Mouse (Mus musculus): Measurements from ENCODE around the gene Qrfpr. TPM values are rescaled to one million over a fixed set of nuclear protein-coding genes. Genes with fewer than 3 reads are reported as not detected.

The Qrfpr gene
- total and polyA plus RNA-seq, 3 experiments, result not detected

- no peak for DNase-seq (ENCODE audit: extremely low read depth)
- Histone ChIP-seq H3K4me2 (ENCODE audit: insufficient read depth, low read depth, poor library complexity, severe bottlenecking) (no peak overlapping the region), H3K36me3 (replicated peaks in 1 of 2; ENCODE audit: control insufficient read depth in 1 of 2, insufficient read depth in 1 of 2, low read length in 1 of 2) (peaks cover 6 to 33% of the 10 kb centered on the region in 2 experiments), H3K79me2 (replicated peaks; ENCODE audit: control insufficient read depth, extremely low read depth, insufficient read depth, poor library complexity, severe bottlenecking) (no peaks in the 10 kb centered on the region), H3K27me3 (replicated peaks) (no peaks in the 10 kb centered on the region), H3K4me1 (ENCODE audit: control insufficient read depth in 1 of 2, insufficient read depth in 2 of 2) (no peaks in the 10 kb centered on the region; a peak in 1 of 4 replicates), H3K4me3 (replicated peaks in 1 of 3; ENCODE audit: low read depth in 2 of 3, low read length in 2 of 3, poor library complexity in 1 of 3) (no peak overlapping the region), H3K9me3 (replicated peaks; ENCODE audit: low read length) (no peaks in the 10 kb centered on the region), H3K9ac (ENCODE audit: insufficient read depth, low read depth) (no peak overlapping the region), H3K27ac (ENCODE audit: insufficient read depth, low read depth) (no peak overlapping the region)
- dilution Hi-C loops (cut with MboI; ENCODE audit: extremely low pct_ligation_motif_present, extremely low pct_unique_long_range_greater_than_20kb, low sequenced_read_pairs), result no loop called here
- TF ChIP-seq USF2 (conservative IDR thresholded peaks at IDR 0.05; ENCODE audit: low read depth, low read length) (no peak), IRF4 (IDR thresholded peaks at IDR 0.05; ENCODE audit: low read depth, low read length) (no peak), ZMIZ1 (IDR thresholded peaks at IDR 0.05; ENCODE audit: low read depth, low read length) (no peak), SMC3 (IDR thresholded peaks at IDR 0.05; ENCODE audit: low read depth, low read length) (no peak), NRF1 (IDR thresholded peaks at IDR 0.05; ENCODE audit: low read depth, low read length) (no peak), POLR2AphosphoS2 (IDR thresholded peaks at IDR 0.05; ENCODE audit: low read depth, low read length) (no peak), E2F4 (IDR thresholded peaks at IDR 0.05; ENCODE audit: insufficient replicate concordance, low read depth, low read length) (no peak), JUN (IDR thresholded peaks at IDR 0.05; ENCODE audit: insufficient read depth, low read depth, low read length) (no peak), KAT2A (IDR thresholded peaks at IDR 0.05; ENCODE audit: insufficient replicate concordance, low read length) (no peak), GABPA (IDR thresholded peaks at IDR 0.05; ENCODE audit: insufficient replicate concordance, low read depth, low read length) (no peak), SIN3A (IDR thresholded peaks at IDR 0.05; ENCODE audit: low read length) (no peak), ZC3H11A (IDR thresholded peaks at IDR 0.05; ENCODE audit: low read depth, low read length) (no peak)
- in situ Hi-C loops (cut with MboI; ENCODE audit: low pct_ligation_motif_present, low pct_unique_long_range_greater_than_20kb, low sequenced_read_pairs), result no loop called here
These were observed 51.4 kb downstream of the Qrfpr start for GRCm38 (mm10) chr3:36170670-36171210.

GRCm38 (mm10) chr3:36155268-36155667, 66.8 kb downstream of the Qrfpr start:
- H3K27ac ChIP-seq (ENCODE audit: insufficient read depth, low read depth), result no peak overlapping the region
- peaks cover 13% of the 10 kb centered on the region for H3K79me2 ChIP-seq (replicated peaks; ENCODE audit: control insufficient read depth, extremely low read depth, insufficient read depth, poor library complexity, severe bottlenecking)
- DNase-seq (ENCODE audit: extremely low read depth), result no peak
- H3K9ac ChIP-seq (ENCODE audit: insufficient read depth, low read depth), result no peak overlapping the region
- H3K36me3 ChIP-seq (replicated peaks in 1 of 2; ENCODE audit: control insufficient read depth in 1 of 2, insufficient read depth in 1 of 2, low read length in 1 of 2), result peaks cover 5 to 20% of the 10 kb centered on the region in 2 experiments
- H3K4me2 ChIP-seq (ENCODE audit: insufficient read depth, low read depth, poor library complexity, severe bottlenecking), result no peak overlapping the region
- TF ChIP-seq TCF12 (IDR thresholded peaks at IDR 0.05; ENCODE audit: low read depth, low read length) (no peak), MEF2A (IDR thresholded peaks at IDR 0.05; ENCODE audit: borderline replicate concordance, low read depth, low read length) (no peak), MYC (IDR thresholded peaks at IDR 0.05; ENCODE audit: low read depth, low read length) (no peak), GABPA (IDR thresholded peaks at IDR 0.05; ENCODE audit: insufficient replicate concordance, low read depth, low read length) (no peak), CHD1 (IDR thresholded peaks at IDR 0.05; ENCODE audit: low read depth, low read length) (no peak), MAFK (IDR thresholded peaks at IDR 0.05; ENCODE audit: insufficient replicate concordance, low read length) (no peak), POLR2AphosphoS2 (IDR thresholded peaks at IDR 0.05; ENCODE audit: low read depth, low read length) (no peak), USF2 (conservative IDR thresholded peaks at IDR 0.05; ENCODE audit: low read depth, low read length) (no peak), EP300 (IDR thresholded peaks at IDR 0.05; ENCODE audit: low read length) (no peak), KAT2A (IDR thresholded peaks at IDR 0.05; ENCODE audit: insufficient replicate concordance, low read length) (no peak)
- no peak overlapping the region for H3K4me3 ChIP-seq (replicated peaks in 1 of 3; ENCODE audit: low read depth in 2 of 3, low read length in 2 of 3, poor library complexity in 1 of 3)
- in situ Hi-C loops (cut with MboI; ENCODE audit: low pct_ligation_motif_present, low pct_unique_long_range_greater_than_20kb, low sequenced_read_pairs), result no loop called here
- dilution Hi-C loops (cut with MboI; ENCODE audit: extremely low pct_ligation_motif_present, extremely low pct_unique_long_range_greater_than_20kb, low sequenced_read_pairs), result no loop called here
- H3K27me3 ChIP-seq (replicated peaks), result no peaks in the 10 kb centered on the region
- peaks cover 5 to 18% of the 10 kb centered on the region in 2 experiments for H3K4me1 ChIP-seq (ENCODE audit: control insufficient read depth in 1 of 2, insufficient read depth in 2 of 2)
- no peaks in the 10 kb centered on the region for H3K9me3 ChIP-seq (replicated peaks; ENCODE audit: low read length)

Measured in CH12.LX (cell line).